Mouse (Mus musculus) ovary, adult 18-20 months (tissue): Measurements from ENCODE around the gene Arpc5l.

ENCODE experiments used
- DNase-seq: peaks from one replicate; pipeline ENCODE4 v3.0.0; 2022; ENCODE audit warnings: low spot score, mixed read lengths

Gene Arpc5l

DNA sequence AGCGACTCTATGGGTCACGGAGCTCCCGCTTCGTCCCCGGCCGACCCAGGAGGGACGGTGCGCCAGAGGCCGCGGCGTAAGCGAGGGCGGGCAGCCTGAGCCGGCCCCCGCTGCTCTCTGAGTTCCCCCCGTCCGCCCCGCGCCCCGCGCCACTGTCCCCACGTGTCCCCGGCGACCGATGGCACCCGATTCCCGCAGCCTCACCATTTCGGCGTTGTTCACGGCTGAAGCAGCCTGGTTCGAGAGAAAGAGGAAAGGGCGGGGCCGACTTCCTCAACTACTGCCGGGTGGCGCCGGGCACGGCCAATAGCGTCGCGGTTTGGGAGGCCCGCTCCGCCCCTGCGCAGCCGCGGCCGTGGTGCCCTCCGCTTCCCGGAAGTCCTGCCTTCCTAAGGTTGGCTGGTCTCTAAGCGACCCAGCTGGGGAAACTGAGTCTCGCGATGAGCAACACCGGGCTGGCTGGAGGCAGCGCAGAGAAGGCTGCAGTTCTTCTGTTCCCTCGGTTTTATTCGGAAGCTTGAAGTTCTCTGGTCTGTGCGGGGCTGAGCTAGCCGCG is at the start of gene Arpc5l:
Gene Arpc5l, plus strand, starts transcription at position 469 of the 556 bp plus-strand sequence.
- DNase-seq = peak; percentile 84

DNA sequence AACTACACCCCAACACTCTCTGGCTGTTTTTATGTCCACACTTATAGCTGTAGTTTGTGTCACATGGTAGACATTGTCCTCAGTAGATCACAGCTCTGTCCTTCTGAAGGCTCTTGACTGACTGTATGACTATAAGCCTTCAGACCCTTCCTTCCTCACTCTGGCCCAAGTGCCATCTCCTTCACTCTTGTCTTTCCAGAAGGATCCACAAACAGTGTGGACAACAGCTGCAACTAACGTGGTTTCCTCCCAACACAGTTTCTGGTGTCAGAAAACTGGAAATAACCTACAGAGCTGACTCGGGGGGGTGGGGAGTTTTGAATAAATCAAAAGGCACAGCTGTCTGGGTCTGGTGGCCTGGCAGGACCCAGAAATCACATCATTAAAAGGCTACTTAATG is 49.1 kb upstream of the Arpc5l start:
- DNase-seq = no peak

DNA sequence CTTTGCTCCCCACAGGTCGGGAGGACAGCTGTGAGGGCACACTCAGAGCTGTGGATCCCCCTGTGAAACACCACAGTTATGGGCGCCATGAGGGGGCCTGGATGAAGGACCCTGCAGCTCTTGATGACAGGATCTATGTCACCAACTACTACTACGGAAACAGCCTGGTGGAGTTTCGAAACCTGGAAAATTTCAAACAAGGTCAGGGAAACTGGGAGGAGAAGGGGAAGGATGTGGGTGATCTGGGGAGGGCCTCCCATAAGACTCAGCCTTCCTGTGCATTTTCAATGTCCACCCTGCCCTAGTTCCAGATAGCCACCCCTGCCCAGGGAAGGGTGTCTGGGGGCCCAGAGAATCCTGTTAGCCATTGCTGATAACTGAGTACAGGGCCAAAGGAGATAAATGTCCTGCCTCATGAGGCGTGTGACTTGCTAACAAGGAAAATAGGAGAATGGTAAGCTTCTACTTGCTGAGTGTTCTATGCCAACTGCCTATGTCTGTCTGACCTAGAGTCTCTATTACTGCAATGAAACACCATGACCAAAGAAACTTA is 47.4 kb upstream of the Arpc5l start:
- no peak for DNase-seq

DNA sequence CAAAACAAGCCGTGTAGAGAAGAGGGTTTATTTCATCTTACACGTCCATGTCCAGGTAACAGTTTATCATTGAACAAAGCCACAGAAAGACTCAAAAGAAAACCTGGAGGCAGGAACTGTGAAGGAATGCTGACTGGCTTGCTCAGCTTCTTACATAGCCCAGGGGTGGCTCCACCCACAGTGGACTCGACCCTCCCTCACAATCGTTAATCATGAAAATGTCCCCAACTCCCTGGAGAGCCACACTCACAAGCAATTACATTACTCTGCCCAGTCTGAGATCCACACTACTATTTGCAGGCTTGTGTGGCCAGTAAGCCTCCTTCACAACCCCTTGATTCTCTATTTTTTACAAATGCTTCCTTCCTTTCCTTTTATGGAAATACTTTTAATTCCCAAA is 41.0 kb upstream of the Arpc5l start:
- DNase-seq = no peak

- no peak for DNase-seq
These were observed 35.5 kb upstream of the Arpc5l start for GRCm38 (mm10) chr2:38969650-38970049.

- DNase-seq = no peak
These were observed 35.1 kb upstream of the Arpc5l start for GRCm38 (mm10) chr2:38970057-38970456.

GRCm38 (mm10) chr2:38973223-38973622 is 31.9 kb upstream of the Arpc5l start:
- no peak for DNase-seq

DNA sequence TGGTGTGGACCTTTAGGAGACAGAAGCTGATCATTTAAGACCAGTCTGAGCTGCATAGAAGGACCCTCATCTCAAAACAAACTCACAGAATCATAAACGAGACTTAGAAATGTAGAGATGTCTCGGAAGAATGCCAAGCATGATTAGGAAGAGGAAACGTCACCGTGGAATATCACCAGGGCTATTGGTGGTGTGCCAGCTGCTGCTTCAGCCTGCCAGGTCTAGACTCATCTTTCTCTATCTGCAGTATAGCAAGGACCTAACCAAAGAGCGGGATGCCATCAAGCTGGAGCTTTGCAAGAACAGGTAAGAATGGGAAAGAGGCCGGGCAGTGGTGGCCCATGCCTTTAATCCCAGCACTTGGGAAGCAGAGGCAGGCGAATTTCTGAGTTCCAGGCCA is 31.4 kb upstream of the Arpc5l start:
- DNase-seq = no peak

GRCm38 (mm10) chr2:38974171-38974570 is 31.0 kb upstream of the Arpc5l start:
- DNase-seq = no peak

DNA sequence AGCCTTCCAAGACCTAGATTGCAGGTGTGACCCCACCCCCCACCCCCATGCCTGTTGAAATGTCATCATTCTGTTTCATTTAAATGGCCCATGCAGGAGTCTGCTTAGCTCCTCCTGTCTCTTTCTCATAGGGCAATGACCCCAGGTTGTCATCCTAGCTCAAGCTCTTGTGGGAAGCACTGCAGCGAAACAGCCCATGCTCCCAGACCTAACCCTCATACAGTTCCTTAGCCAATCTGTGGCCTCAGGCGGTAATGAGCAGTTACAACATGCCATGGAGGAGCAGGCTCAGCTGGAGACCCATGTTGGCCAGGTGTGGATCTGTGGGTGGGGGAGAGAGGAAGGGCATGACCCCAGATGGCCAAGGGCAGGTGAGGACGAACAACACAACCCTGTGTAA is 30.0 kb upstream of the Arpc5l start:
- DNase-seq = no peak

DNA sequence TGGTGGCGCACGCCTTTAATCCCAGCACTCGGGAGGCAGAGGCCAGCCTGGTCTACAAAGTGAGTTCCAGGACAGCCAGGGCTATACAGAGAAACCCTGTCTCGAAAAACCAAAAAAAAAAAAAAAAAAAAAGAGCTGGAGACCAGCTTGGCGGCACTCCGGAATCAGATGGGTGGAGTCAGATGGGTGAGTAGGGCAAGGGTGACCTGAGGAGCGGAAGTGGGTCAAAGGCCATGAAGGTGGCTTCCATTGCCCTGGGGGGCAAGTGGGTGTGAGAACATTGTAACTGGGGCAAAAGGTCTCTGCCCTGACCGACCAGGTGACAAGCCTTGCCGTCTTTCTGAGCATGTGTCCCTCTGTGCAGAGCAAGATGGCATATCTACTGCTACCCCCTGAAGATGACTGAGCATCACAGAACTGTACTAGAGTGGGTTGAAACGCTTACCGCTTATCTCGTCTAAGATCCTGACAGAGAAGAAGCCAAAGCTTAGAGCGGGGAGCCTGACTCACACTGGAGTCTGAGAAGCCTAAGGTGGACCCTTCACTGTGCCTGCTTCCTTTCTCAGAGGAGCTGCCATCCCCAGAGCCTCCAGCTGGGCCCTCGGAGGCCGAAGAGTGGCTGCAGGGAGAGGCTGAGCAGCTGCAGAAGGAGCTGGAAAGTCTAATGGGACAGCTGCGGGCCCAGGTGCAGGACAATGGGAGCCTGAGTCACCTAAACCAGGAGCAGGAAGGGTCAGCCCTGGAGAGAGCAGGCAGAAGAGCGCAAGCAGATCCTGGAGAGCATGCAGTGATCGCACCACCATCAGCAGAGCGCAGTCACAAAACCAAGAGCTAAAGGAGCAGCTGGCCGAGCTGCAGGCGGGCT is 29.0 kb upstream of the Arpc5l start:
- DNase-seq = no peak

DNA sequence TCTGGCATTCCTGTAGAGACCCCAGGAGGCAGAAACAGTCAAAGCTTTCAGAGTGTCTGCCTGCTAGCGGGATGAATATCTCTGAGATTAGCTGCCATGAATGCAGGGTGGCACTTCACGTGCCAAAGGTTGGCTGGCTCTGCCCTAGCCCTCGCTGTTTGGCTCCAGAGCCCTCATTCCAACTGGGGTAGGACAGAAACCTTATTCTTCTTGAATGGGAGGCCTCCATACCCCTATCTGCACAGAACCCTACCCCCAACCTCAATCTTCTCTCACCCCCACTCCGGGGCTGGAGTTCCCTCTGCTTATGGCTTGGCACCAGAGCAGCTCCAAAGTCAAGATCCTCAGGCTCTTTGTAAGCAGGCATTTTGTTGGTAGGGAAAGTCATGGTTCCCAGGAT is 27.3 kb upstream of the Arpc5l start:
- no peak for DNase-seq

DNA sequence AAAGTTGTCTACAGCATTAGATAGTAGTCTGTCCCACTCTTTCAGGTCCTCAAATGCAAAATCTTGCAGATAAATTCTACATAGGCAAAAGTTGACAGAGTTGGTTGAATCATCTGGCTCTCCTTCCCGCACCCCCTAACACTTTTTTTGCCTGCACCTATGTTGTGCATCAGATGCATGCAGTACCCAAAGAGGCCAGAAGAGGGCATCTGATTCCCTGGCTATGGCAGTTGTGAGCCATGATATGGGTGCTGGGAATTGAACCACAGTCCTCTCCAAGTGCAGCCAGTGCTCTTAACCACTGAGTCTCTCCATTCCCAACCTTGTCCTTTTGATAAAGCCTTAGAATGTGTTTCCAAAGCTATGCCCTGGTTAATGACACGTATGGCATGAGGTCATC is 21.7 kb upstream of the Arpc5l start:
- no peak for DNase-seq

DNA sequence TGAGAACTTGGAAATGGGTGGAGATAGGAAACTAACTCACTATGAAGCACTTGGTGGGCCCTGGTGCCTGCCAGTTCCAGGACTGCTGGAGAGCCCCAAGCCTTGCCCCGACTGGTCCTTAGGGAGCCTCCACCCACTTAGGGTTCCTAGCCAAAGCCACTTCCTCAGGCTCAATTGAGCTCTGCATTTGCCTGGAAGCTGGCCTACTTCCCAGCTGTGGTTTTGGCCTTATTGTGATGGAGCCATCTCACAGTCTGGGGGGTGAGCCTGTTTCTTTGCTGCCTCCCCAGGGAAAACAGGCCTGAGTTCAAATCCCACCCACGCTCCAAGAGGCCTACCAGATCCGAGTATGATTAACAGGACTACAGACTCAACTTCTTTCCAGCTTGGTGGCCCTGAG is 18.6 kb upstream of the Arpc5l start:
- peak; percentile 35 for DNase-seq

GRCm38 (mm10) chr2:38987371-38987770 is 17.8 kb upstream of the Arpc5l start:
- no peak for DNase-seq

DNA sequence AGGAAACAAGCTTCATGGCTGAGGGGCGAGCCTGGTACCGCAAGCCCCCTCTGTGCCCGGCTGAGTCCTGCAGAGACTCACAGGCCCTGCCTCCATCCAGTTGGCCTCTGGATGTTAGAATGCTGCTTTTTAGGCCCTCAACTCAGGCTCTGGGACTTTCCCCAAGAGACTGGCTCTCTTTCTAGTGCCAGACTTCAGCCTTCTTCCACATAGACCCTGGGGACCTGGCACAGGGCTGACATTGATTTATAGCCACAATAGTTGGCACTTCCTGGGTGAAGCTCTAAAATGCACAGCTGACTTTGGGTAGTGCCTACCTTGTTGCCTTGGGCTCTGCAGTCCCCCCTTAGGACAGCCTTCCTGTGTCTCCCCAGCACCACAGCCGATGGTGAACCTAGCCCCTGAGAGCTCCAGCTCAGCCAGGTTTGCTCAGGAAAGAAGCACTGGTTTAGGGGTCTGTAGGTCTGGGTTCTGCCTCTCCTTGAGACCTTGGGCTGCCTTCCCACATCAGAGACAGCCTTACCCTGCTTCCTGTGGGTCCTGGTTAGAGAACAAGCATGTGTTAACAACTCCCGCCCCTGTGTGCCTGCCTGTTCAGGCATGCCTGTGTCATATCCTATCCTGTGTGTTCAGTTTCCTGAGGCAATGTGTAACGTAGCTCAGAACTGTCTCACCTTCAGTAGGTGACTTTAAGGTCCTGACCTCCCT is 17.2 kb upstream of the Arpc5l start:
- no peak for DNase-seq

DNA sequence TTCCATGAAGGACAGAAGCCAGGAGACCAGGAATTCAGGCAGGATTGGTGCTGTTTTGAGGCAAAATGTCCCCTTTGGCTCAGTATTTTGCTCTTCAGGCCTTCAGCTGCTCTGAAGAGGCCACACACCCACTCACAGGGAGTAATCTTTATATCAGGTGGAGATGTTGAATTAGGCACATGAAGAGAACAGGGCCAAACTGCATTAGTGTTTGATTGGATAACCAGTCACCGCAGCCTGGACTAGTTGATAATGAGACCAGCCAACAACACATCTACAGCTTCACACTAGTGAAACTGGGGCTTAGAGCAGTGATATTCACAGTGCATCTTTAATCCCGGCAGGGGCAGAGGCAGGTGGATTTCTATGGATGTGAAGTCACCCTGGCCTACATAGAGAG is 16.2 kb upstream of the Arpc5l start:
- DNase-seq = no peak

- DNase-seq = no peak
These were observed 13.1 kb upstream of the Arpc5l start for GRCm38 (mm10) chr2:38992004-38992403.

- DNase-seq = no peak
These were observed 12.7 kb upstream of the Arpc5l start for GRCm38 (mm10) chr2:38992452-38992851.

DNA sequence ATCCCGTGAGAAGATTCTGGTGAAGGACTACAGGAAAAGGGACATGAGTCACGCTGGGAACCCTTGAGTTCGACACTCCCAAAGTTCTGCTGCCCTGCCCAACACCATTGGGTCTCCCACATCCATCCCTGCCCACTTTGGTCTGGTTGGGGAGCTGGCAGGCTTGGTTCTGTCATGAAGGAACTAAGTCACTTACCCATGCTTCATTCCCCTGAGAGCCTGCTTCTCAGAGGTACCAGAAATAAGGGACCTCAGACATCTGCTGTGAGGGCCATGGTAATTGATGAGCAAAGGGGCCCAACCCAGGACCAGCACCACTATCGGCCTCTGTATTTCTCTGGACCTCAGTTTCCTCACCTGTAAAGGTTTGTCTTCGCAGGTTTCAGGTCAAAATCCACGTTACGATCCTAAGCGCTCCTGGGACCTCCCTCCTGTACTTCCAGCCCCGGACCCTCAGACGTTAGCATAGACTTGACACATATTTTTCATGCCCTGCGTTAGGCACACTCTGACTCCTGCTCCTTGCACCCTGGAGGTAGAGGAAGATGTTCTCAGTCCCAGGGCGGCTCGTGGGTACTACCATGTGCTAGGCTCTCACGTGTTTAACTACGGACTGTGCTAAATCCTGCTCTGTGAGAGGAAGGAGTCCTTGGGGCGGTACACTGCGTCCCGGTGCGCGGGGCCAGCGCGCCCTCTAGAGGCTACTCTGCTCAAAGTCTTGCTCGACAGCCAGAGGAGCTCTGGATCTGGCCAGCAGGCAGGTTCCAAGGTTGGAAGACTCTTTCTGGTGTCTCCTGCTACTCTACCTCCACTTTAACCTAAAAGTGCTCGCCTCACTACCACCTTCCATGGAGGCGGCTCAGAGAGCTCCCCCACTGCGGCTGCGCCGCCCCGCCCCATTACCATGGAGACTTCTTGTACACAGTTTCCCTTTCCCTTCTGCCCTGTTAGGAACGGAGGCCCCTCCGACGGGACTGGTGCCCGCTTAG is 7.5 kb upstream of the Arpc5l start, which contains the start of gene Wdr38:
Gene Wdr38, plus strand, starts transcription at position 91 of the 989 bp plus-strand sequence.
- peak; percentile 77 for DNase-seq

GRCm38 (mm10) chr2:38999381-38999780 is 5.8 kb upstream of the Arpc5l start:
- DNase-seq = no peak
